Mouse (Mus musculus) spleen, adult 18-20 months (tissue): ENCODE results near the gene Esp18.

ENCODE experiments used
- DNase-seq, 2 experiments: peaks; one replicate each; pipeline ENCODE4 v3.0.0; 2022; ENCODE audit warnings: mixed read lengths in 2 of 2

The Esp18 gene

GRCm38 (mm10) chr17:39406059-39406458 lies at the start of gene Esp18:
Gene Esp18, plus strand, starts transcription at chr17:39406359.
- no peak for DNase-seq

- no peak for DNase-seq
Observed at GRCm38 (mm10) chr17:39363316-39363715, 42.8 kb upstream of the Esp18 start.
